Mouse (Mus musculus) stomach, postnatal 0 days (tissue): ENCODE results near the gene Mroh2a. TPM values are rescaled to one million over a fixed set of nuclear protein-coding genes. Genes with fewer than 3 reads are reported as not detected.

ENCODE experiments used
- ATAC-seq: fragments of 200-750 bp; cut with Nextera tagmentation; 2 replicates; pipeline ENCODE4 v1.8.0; 2017; ENCODE audit not compliant: low FRiP score, low TSS enrichment
- DNase-seq: peaks from one replicate; pipeline ENCODE4 v3.0.0-alpha.2; 2016; ENCODE audit warnings: low spot score
- H3K27ac ChIP-seq: fragments of 300-500 bp; sonication (generic); replicated peaks from 2 replicates; pipeline ENCODE4 v1.5.1; 2014; ENCODE audit warnings: mild to moderate bottlenecking, control low read depth
- H3K27me3 ChIP-seq: fragments of 300-500 bp; sonication (generic); 2 replicates; pipeline ENCODE4 v1.6.1; 2014; ENCODE audit warnings: low read length; ENCODE audit not compliant: control insufficient read depth, insufficient read depth
- H3K36me3 ChIP-seq: fragments of 300-500 bp; sonication (generic); 2 replicates; pipeline ENCODE4 v1.6.1; 2014; ENCODE audit warnings: low read length, mixed read lengths; ENCODE audit not compliant: control insufficient read depth, insufficient read depth
- H3K4me1 ChIP-seq: fragments of 300-500 bp; sonication (generic); replicated peaks from 2 replicates; pipeline ENCODE4 v1.6.1; 2014; ENCODE audit warnings: antibody characterized with exemption; ENCODE audit not compliant: control insufficient read depth, insufficient read depth
- H3K4me2 ChIP-seq: fragments of 300-500 bp; sonication (generic); replicated peaks from 2 replicates; pipeline ENCODE4 v1.6.1; 2014; ENCODE audit warnings: low read depth, mild to moderate bottlenecking, control low read depth, moderate library complexity
- H3K4me3 ChIP-seq: fragments of 300-500 bp; sonication (generic); 2 replicates; pipeline ENCODE4 v1.5.1; 2014; ENCODE audit warnings: low read depth, low read length, control low read depth
- H3K9ac ChIP-seq: fragments of 300-500 bp; sonication (generic); 2 replicates; pipeline ENCODE4 v1.6.1; 2014; ENCODE audit warnings: mild to moderate bottlenecking, low read length, control low read depth, mixed read lengths
- H3K9me3 ChIP-seq: fragments of 300-500 bp; sonication (generic); 2 replicates; pipeline ENCODE4 v1.6.1; 2016; ENCODE audit warnings: low read length; ENCODE audit not compliant: control insufficient read depth
- CTCF ChIP-seq: IDR thresholded peaks from 2 replicates; pipeline ENCODE4 v1.5.1; 2016; ENCODE audit warnings: antibody characterized with exemption, low read depth, mild to moderate bottlenecking, moderate library complexity
- EP300 ChIP-seq: optimal IDR thresholded peaks from 2 replicates; pipeline ENCODE3; 2016; ENCODE audit warnings: antibody characterized with exemption
- WGBS: fragments of 180-500 bp; shearing (Covaris S2); extraction: QIAGEN DNeasy Blood & Tissue Kit; methylation state at CpG from one replicate; pipeline ENCODE4 v1.1.7; 2014; 5-methylcytosine and 5-hydroxymethylcytosine counted together
- polyA plus RNA-seq: library from polyadenylated mRNA; unstranded; fragments of >200 nt; fragmentation: Nextera tagmentation; extraction: Ambion mirVana; gene quantifications from 2 replicates; pipeline ENCODE4 v1.2.1, GENCODE M21; 2015

Gene Mroh2a
- polyA plus RNA-seq, 1 experiment from 2014 or later: 0.84 TPM

GRCm38 (mm10) chr1:88199996-88200395 is 26.8 kb upstream of the Mroh2a start:
- H3K36me3 ChIP-seq: no peaks in the 10 kb centered on the region
- DNase-seq: no peak
- 62% methylated on average over 2 of the region's 2 CpGs for WGBS
- no peak overlapping the region for H3K27ac ChIP-seq
- no peak overlapping the region for H3K9ac ChIP-seq
- no peaks in the 10 kb centered on the region for H3K4me1 ChIP-seq
- no peaks in the 10 kb centered on the region for H3K27me3 ChIP-seq
- TF ChIP-seq EP300: no peak
- no peak for TF ChIP-seq CTCF
- no peak overlapping the region for H3K4me2 ChIP-seq
- no peaks in the 10 kb centered on the region for H3K9me3 ChIP-seq
- no peak overlapping the region for H3K4me3 ChIP-seq
- no peak for ATAC-seq

GRCm38 (mm10) chr1:88200456-88200855 is 26.3 kb upstream of the Mroh2a start, which contains the start of gene Ugt1a2:
Gene Ugt1a2, plus strand, starts transcription at chr1:88200601.
- no peak for TF ChIP-seq EP300
- TF ChIP-seq CTCF: no peak
- no peaks in the 10 kb centered on the region for H3K27me3 ChIP-seq
- no peaks in the 10 kb centered on the region for H3K36me3 ChIP-seq
- WGBS: 62% methylated on average over 7 of the region's 7 CpGs
- H3K4me2 ChIP-seq: no peak within 1 kb of the TSS
- DNase-seq (no peak), ATAC-seq (no peak)
- no peak within 1 kb of the TSS for H3K9ac ChIP-seq
- no peaks in the 10 kb centered on the region for H3K4me1 ChIP-seq
- H3K9me3 ChIP-seq: no peaks in the 10 kb centered on the region
- no peak within 1 kb of the TSS for H3K4me3 ChIP-seq
- no peak within 1 kb of the TSS for H3K27ac ChIP-seq

GRCm38 (mm10) chr1:88205294-88205922 is 21.4 kb upstream of the Mroh2a start, which contains the start of gene Dnajb3:
Gene Dnajb3, minus strand, starts transcription at chr1:88205782.
- no peaks in the 10 kb centered on the region for H3K9me3 ChIP-seq
- TF ChIP-seq EP300 (no peak), CTCF (no peak)
- peak within 1 kb of the TSS; percentile 25 for H3K4me3 ChIP-seq
- H3K4me1 ChIP-seq: no peaks in the 10 kb centered on the region
- DNase-seq (peak; percentile 77), ATAC-seq (peak; percentile 91)
- WGBS: 9% methylated on average over 60 of the region's 62 CpGs
- peak within 1 kb of the TSS; percentile 59 for H3K4me2 ChIP-seq
- H3K27ac ChIP-seq: no peak within 1 kb of the TSS
- H3K9ac ChIP-seq: peak within 1 kb of the TSS; percentile 59
- no peaks in the 10 kb centered on the region for H3K36me3 ChIP-seq
- no peaks in the 10 kb centered on the region for H3K27me3 ChIP-seq

GRCm38 (mm10) chr1:88206843-88207479 is 19.8 kb upstream of the Mroh2a start:
- WGBS: 69% methylated on average over 2 of the region's 2 CpGs
- Histone ChIP-seq H3K4me3 (no peak overlapping the region), H3K27me3 (no peaks in the 10 kb centered on the region), H3K9ac (no peak overlapping the region), H3K4me2 (no peak overlapping the region), H3K9me3 (peaks cover 7% of the 10 kb centered on the region), H3K27ac (no peak overlapping the region), H3K4me1 (no peaks in the 10 kb centered on the region), H3K36me3 (no peaks in the 10 kb centered on the region)
- ATAC-seq (0 out of 2 replicates have a peak, but pooled peaks have one; percentile 32), DNase-seq (no peak)
- TF ChIP-seq CTCF: no peak
- no peak for TF ChIP-seq EP300

- H3K27me3 ChIP-seq: no peaks in the 10 kb centered on the region
- H3K4me3 ChIP-seq: no peak within 1 kb of the TSS
- 66% methylated on average over 8 of the region's 8 CpGs for WGBS
- ATAC-seq (peak; percentile 65), DNase-seq (peak; percentile 62)
- H3K4me1 ChIP-seq: no peaks in the 10 kb centered on the region
- TF ChIP-seq CTCF (no peak), EP300 (no peak)
- peaks cover 24% of the 10 kb centered on the region for H3K9me3 ChIP-seq
- H3K4me2 ChIP-seq: no peak within 1 kb of the TSS
- H3K9ac ChIP-seq: no peak within 1 kb of the TSS
- no peak within 1 kb of the TSS; the same call in 1 of the 2 replicates for H3K27ac ChIP-seq
- no peaks in the 10 kb centered on the region for H3K36me3 ChIP-seq
These were observed 15.0 kb upstream of the Mroh2a start, which contains the start of gene Ugt1a1 for GRCm38 (mm10) chr1:88211812-88212211. Gene Ugt1a1, plus strand, starts transcription at chr1:88211959.
